Mouse (Mus musculus) adipocyte (in vitro differentiated cells): Measurements from ENCODE around the gene Gstp1.

Experiments
- DNase-seq: peaks from one replicate; pipeline ENCODE4 v3.0.0-alpha.2; 2016; ENCODE audit warnings: low spot score

Gene Gstp1

GRCm38 (mm10) chr19:4000119-4000900 lies 37.5 kb downstream of the Gstp1 start, which contains the start of the genes Nudt8 and Gm49405:
Nudt8 (plus strand) TSS chr19:4000580.
Gm49405 (plus strand) TSS chr19:4000626.
- peak; percentile 99 for DNase-seq

- no peak for DNase-seq
Measured at GRCm38 (mm10) chr19:3999121-3999730, 38.6 kb downstream of the Gstp1 start.

- DNase-seq = no peak
Measured at GRCm38 (mm10) chr19:3998335-3998734, 39.5 kb downstream of the Gstp1 start.

GRCm38 (mm10) chr19:3997231-3997630 lies 40.6 kb downstream of the Gstp1 start:
- no peak for DNase-seq

DNA sequence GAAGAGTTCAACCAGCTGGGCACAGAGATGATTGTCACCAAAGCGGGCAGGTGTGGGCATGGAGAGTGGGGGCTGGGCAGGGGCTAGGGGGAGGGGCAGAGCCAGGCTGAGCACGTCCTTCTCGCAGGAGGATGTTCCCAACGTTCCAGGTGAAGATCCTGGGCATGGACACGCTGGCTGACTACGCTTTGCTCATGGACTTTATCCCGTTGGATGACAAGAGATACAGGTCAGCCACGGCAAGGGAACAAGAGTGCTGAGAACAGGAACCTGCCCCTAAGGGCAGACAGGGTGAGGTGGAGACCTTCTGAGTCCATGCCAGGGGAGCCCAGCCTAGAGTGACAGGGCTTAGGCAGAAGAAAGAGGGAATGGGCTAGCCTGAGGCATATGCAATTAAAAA lies 41.0 kb downstream of the Gstp1 start:
- DNase-seq = no peak

DNA sequence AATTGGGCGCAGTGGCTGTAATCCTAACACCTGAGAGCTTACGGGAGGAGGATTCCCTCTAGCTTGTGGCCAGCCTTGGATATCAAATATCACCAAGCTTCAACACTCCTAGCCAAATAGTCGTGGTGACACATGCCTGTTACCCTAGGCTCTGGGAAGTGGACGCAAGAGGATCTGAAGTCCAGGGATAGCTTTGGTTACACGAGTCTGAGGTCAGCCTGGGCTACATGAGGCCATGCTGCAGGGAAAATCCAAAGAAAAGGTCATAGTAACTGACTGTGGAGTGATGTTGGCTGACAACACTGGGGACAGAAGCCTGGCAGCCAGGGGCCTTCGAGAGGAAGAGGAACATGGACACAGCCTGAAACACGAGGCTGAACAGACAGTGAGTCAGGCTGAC lies 41.7 kb downstream of the Gstp1 start:
- DNase-seq = no peak

GRCm38 (mm10) chr19:3995505-3995904 lies 42.3 kb downstream of the Gstp1 start:
- no peak for DNase-seq

- DNase-seq = no peak
Measured at GRCm38 (mm10) chr19:3994932-3995331, 42.9 kb downstream of the Gstp1 start.

GRCm38 (mm10) chr19:3992416-3992815 lies 45.4 kb downstream of the Gstp1 start, which contains the start of gene Tbx10:
Tbx10 (plus strand) TSS chr19:3992752.
- no peak for DNase-seq

GRCm38 (mm10) chr19:3991966-3992365 lies 45.8 kb downstream of the Gstp1 start:
- DNase-seq = no peak

- DNase-seq = no peak
Measured at GRCm38 (mm10) chr19:3991562-3991961, 46.2 kb downstream of the Gstp1 start.

- no peak for DNase-seq
Measured at GRCm38 (mm10) chr19:3990804-3991203, 47.0 kb downstream of the Gstp1 start.

DNA sequence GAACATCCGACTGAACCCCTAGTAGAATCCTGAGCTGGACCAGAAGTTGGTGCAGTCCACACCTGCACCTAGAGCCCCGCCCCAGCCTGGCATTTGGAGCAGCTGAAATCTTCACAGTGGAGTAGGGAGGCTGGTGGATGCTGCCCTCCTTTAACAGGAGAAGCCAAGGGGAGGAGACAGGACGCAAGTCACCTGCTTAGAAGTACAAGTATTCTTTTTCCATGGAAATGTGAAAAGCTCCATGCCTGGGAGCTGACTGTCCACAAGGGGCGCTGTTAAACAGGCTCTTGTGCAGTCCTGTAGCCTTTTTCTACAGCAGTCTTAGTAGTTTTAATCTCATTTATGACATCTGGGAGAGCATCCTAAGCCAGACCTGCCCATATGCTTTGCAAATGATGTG lies 49.0 kb downstream of the Gstp1 start:
- DNase-seq = no peak

- no peak for DNase-seq
Measured at GRCm38 (mm10) chr19:3988066-3988465, 49.7 kb downstream of the Gstp1 start.

- DNase-seq = peak; percentile 83
Measured at GRCm38 (mm10) chr19:3986334-3986733, 51.5 kb downstream of the Gstp1 start, which contains the start of gene Acy3. Acy3 (plus strand) TSS chr19:3986570.
